ENCODE assay signal across 18 mouse cellular contexts in genomic region chr9:67091151-67091550, GRCm38 (mm10). TPM values are rescaled to one million over a fixed set of nuclear protein-coding genes. Genes with fewer than 3 reads are reported as not detected.
DNase-seq lines count a peak whose midpoint lies in the region; ATAC-seq and TF ChIP-seq lines count a peak whose summit lies in the region.
"Had no signal": no experiment of that assay in that cellular context is flagged by ENCODE, and none has a peak within 500 bp of the region (broad histone marks: within the 10 kb centered on the region; RNA-seq: fewer than 3 reads in every experiment).

No protein-coding gene starts in this region.

- H3K4me1 ChIP-seq in heart, postnatal 0 days (ENCODE audit: control insufficient read depth, insufficient read depth), result peaks cover 15% of the 10 kb centered on the region
- H3K4me1 ChIP-seq in embryonic fibroblast, embryonic 13.5 days (ENCODE audit: control insufficient read depth, insufficient read depth, low read length), result peaks cover 20% of the 10 kb centered on the region
- H3K4me1 ChIP-seq in stomach, embryonic 14.5 days (ENCODE audit: control insufficient read depth, insufficient read depth, low read length), result peaks cover 13% of the 10 kb centered on the region; the same call in 1 of the 2 replicates
- no peaks in the 10 kb centered on the region for H3K4me1 ChIP-seq in forebrain, postnatal 0 days (ENCODE audit: insufficient read depth)

- no peaks in the 10 kb centered on the region for H3K9me3 ChIP-seq in heart, postnatal 0 days (replicated peaks; ENCODE audit: control insufficient read depth, low read length)
- H3K9me3 ChIP-seq in stomach, embryonic 14.5 days (ENCODE audit: control insufficient read depth, low read depth, low read length), result no peaks in the 10 kb centered on the region
- no peaks in the 10 kb centered on the region for H3K9me3 ChIP-seq in forebrain, postnatal 0 days (ENCODE audit: low read length)
- H3K9me3 ChIP-seq: hindbrain, embryonic 10.5 days; limb, embryonic 12.5 days; neural tube, embryonic 13.5 days had no signal

- H3K9ac ChIP-seq in heart, postnatal 0 days (replicated peaks; ENCODE audit: low read depth, low read length), result no peak overlapping the region; the same call in 1 of the 2 replicates
- no peak overlapping the region for H3K9ac ChIP-seq in stomach, embryonic 14.5 days (replicated peaks; ENCODE audit: low read depth, low read length)
- no peak overlapping the region for H3K9ac ChIP-seq in forebrain, postnatal 0 days
- H3K9ac ChIP-seq: limb, embryonic 12.5 days; liver, embryonic 14.5 days; neural tube, embryonic 13.5 days had no signal

- no peak overlapping the region for H3K4me3 ChIP-seq in heart, postnatal 0 days (ENCODE audit: low read depth, low read length)
- H3K4me3 ChIP-seq in embryonic fibroblast, embryonic 13.5 days (ENCODE audit: insufficient read depth, low read length), result no peak overlapping the region
- H3K4me3 ChIP-seq in stomach, embryonic 14.5 days (ENCODE audit: low read depth, low read length), result no peak overlapping the region
- H3K4me3 ChIP-seq in forebrain, postnatal 0 days (ENCODE audit: low read depth, low read length), result no peak overlapping the region
- H3K4me3 ChIP-seq: hindbrain, embryonic 10.5 days; left cerebral cortex, adult 2 months; limb, embryonic 12.5 days; neural tube, embryonic 13.5 days had no signal

- H3K4me2 ChIP-seq in heart, postnatal 0 days (ENCODE audit: low read depth, low read length), result no peak overlapping the region
- H3K4me2 ChIP-seq in stomach, embryonic 14.5 days (replicated peaks; ENCODE audit: low read depth, low read length), result no peak overlapping the region
- no peak overlapping the region for H3K4me2 ChIP-seq in forebrain, postnatal 0 days (ENCODE audit: low read depth)
- H3K4me2 ChIP-seq: limb, embryonic 12.5 days; midbrain, embryonic 11.5 days; neural tube, embryonic 13.5 days had no signal

- H3K27me3 ChIP-seq in heart, postnatal 0 days (ENCODE audit: control insufficient read depth, insufficient read depth, low read length), result no peaks in the 10 kb centered on the region
- no peaks in the 10 kb centered on the region for H3K27me3 ChIP-seq in stomach, embryonic 14.5 days (ENCODE audit: control insufficient read depth, insufficient read depth, low read length)
- no peaks in the 10 kb centered on the region for H3K27me3 ChIP-seq in forebrain, postnatal 0 days (ENCODE audit: insufficient read depth, low read length)
- H3K27me3 ChIP-seq: limb, embryonic 12.5 days; neural tube, embryonic 13.5 days had no signal

- no peaks in the 10 kb centered on the region for H3K36me3 ChIP-seq in heart, postnatal 0 days (replicated peaks; ENCODE audit: control insufficient read depth, insufficient read depth, low read length)
- H3K36me3 ChIP-seq in stomach, embryonic 14.5 days (ENCODE audit: control insufficient read depth, insufficient read depth, low read length), result no peaks in the 10 kb centered on the region
- no peaks in the 10 kb centered on the region for H3K36me3 ChIP-seq in forebrain, postnatal 0 days (ENCODE audit: insufficient read depth)
- H3K36me3 ChIP-seq: hindbrain, embryonic 10.5 days; limb, embryonic 12.5 days; neural tube, embryonic 13.5 days had no signal

- intact Hi-C loops in heart, postnatal 14 days (cut with DNase I), result no loop called here
- intact Hi-C loops in heart, postnatal 10 days (cut with DNase I), result no loop called here

- TF ChIP-seq EP300 in heart, postnatal 0 days (IDR thresholded peaks at IDR 0.05; ENCODE audit: low read depth), result no peak

- no peak for TF ChIP-seq CTCF in heart, postnatal 0 days (IDR thresholded peaks at IDR 0.05; ENCODE audit: low read depth)
- no peak for TF ChIP-seq CTCF in embryonic fibroblast, embryonic 13.5 days (IDR thresholded peaks at IDR 0.05; ENCODE audit: borderline replicate concordance, insufficient read depth, low read length)
- TF ChIP-seq CTCF in forebrain, postnatal 0 days (IDR thresholded peaks at IDR 0.05; ENCODE audit: low read depth), result no peak

- DNase-seq in heart, adult 11 months, result peak; percentile 37
- no peak for DNase-seq in heart, postnatal 14 days
- DNase-seq in heart, postnatal 0 days (ENCODE audit: low spot score), result no peak
- DNase-seq in heart, postnatal 10 days, result no peak
- DNase-seq in adrenal gland, postnatal 36 days, result no peak
- no peak for DNase-seq in forebrain, postnatal 0 days
- DNase-seq: cerebellum, postnatal 10 days; embryo, embryonic 11 days; kidney, postnatal 14 days; thymus, postnatal 36 days had no signal

- no peak for TF ChIP-seq POLR2A in embryonic fibroblast, embryonic 13.5 days (IDR thresholded peaks at IDR 0.05; ENCODE audit: low read depth, low read length)

- H3K27ac ChIP-seq in heart, postnatal 0 days (ENCODE audit: low read depth), result peak overlapping the region; percentile 84
- H3K27ac ChIP-seq in embryonic fibroblast, embryonic 13.5 days (ENCODE audit: insufficient read depth, low read length), result peak overlapping the region; percentile 61; the same call in 1 of the 2 replicates
- peak overlapping the region; percentile 69 for H3K27ac ChIP-seq in stomach, embryonic 14.5 days (ENCODE audit: low read length)
- no peak overlapping the region for H3K27ac ChIP-seq in forebrain, postnatal 0 days (ENCODE audit: low read depth, low read length)
- H3K27ac ChIP-seq: hindbrain, embryonic 10.5 days; left cerebral cortex, adult 2 months; liver, embryonic 14.5 days had no signal

- WGBS in heart, postnatal 0 days, result 87% methylated on average over 11 of the region's 11 CpGs
- WGBS in stomach, embryonic 14.5 days, result 80% methylated on average over 11 of the region's 11 CpGs
- 94% methylated on average over 11 of the region's 11 CpGs for WGBS in forebrain, postnatal 0 days

- ATAC-seq in heart, postnatal 0 days (ENCODE audit: insufficient read depth, low read depth), result no peak
- peak; percentile 11; the same call in 1 of the 2 replicates for ATAC-seq in stomach, embryonic 14.5 days (ENCODE audit: insufficient number of reproducible peaks, insufficient read depth, low FRiP score, low read depth)
- ATAC-seq in forebrain, postnatal 0 days, result no peak

RNA-seq across cellular contexts. Expression of gene Tpm1, which starts 41.9 kb away (rescaled TPM):
- total RNA-seq in heart, postnatal 14 days (2021), result over 10,000 TPM; 11,169 to 11,475 TPM
- 3,473 and 3,533 TPM in 2 replicates for total RNA-seq in heart, postnatal 0 days (2014; rRNA removed; ENCODE audit: low replicate concordance)
- 10,043 and 10,309 TPM in 2 replicates for polyA plus RNA-seq in heart, postnatal 0 days (2015; fragmentation: Nextera tagmentation; extraction: Ambion mirVana)
- 1,000 to 10,000 TPM; 9,258 to 9,439 TPM for total RNA-seq in heart, postnatal 10 days (2021)
- polyA plus RNA-seq in embryonic fibroblast, embryonic 13.5 days (2011; ENCODE audit: insufficient read length, low read depth, missing spikeins), result 2,470 and 3,105 TPM in 2 replicates
- polyA plus RNA-seq in stomach, embryonic 14.5 days (2014; fragmentation: Nextera tagmentation; extraction: Ambion mirVana), result 1,242 and 1,294 TPM in 2 replicates
- 100 to 1,000 TPM; 145 to 272 TPM for total RNA-seq in adrenal gland, postnatal 36 days (2021)
- total RNA-seq in forebrain, postnatal 0 days (2014; rRNA removed), result 131 and 133 TPM in 2 replicates
- 120 and 134 TPM in 2 replicates for polyA plus RNA-seq in forebrain, postnatal 0 days (2015; fragmentation: Nextera tagmentation; extraction: Ambion mirVana)

Comparison
In these comparisons a context has a peak if more than half of its experiments do, and no peak if none do; other contexts are left out.
1. RNA of gene Tpm1, which starts 41.9 kb away (total RNA-seq): 11,169 to 11,475 TPM in heart, postnatal 14 days, 9,258 to 9,439 TPM in heart, postnatal 10 days and 3,473 to 3,533 TPM in heart, postnatal 0 days; 145 to 272 TPM in adrenal gland, postnatal 36 days and 131 to 133 TPM in forebrain, postnatal 0 days; every median in the first group is over 10 times any median in the second.